Mouse (Mus musculus): ENCODE results near the gene Mr1.
"Not testable (repeated sequence)": the region's sequence is repeated elsewhere in the genome, so short reads cannot be mapped to it uniquely, and the experiment has no call there.

Gene Mr1

DNA sequence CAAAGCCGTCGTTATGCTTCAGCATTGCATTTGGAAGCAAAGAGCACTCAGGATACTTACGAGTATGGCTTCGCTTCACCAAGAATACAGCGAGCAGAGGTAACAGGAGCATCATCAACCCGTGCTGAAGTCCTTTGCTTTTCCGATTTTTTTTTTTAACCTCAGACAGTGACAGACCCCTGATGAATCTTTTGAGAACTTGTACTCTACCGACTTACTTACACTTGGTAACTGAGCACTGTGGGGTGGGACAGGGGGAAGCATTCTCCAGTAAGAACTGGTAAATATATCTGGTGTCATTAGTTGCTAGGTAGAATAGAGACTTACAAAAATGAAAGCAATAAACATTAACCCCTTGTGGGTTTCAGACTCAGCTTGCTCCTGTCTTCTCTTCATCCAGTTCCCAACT is at the start of gene Mr1:
Gene Mr1 (minus strand): TSS at position 243 of the 409 bp plus-strand sequence.
- DNase-seq = peak in 1 of 2 experiments; percentile 20

DNA sequence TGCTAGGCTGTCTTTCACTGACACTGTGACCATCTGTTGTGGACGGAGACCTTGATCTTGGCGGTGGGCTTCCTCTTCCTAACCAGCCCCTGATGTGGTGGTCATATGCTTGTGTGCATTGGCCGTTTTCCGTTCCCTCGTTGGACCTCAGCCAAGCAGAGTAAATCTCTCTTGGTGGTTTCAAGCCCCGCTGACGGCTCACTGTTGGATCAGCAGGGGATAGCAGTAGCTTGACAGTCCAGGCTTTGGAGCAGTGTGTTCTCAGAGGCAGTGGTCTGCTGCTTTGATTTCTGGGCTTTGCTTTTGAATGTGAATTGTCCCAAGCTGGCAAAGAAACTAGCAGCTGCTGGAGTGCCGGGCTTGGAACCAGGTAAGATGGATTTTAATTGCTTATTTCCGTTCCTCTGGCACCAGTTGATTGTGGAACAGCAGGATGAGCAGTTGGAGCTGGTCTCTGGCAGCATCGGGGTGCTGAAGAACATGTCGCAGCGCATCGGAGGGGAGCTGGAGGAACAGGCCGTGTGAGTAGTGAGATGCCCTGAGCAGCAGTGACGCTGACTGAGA is 46.3 kb upstream of the Mr1 start:
- peak; percentile 53 to 54 for DNase-seq

DNA sequence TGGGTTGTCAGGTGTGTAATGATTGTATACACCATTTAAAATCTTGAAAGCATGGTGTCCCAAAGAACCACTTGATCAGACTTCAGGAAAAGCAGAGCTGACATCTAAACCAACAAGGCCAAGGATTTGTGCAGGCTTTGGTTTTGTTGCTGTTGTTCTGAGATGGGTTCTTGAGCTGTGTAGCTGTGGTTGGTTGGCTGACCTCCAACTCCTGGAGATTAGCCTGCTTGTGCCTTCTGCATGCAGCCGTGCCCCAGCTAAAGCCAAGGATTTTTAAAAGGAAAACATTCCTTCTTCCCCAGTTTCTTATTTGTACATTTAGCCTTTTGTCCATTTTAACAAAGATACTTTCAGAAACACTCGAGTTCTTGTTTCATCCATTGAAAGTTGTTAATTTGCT is 45.1 kb upstream of the Mr1 start:
- peak; percentile 73 to 74 for DNase-seq

DNA sequence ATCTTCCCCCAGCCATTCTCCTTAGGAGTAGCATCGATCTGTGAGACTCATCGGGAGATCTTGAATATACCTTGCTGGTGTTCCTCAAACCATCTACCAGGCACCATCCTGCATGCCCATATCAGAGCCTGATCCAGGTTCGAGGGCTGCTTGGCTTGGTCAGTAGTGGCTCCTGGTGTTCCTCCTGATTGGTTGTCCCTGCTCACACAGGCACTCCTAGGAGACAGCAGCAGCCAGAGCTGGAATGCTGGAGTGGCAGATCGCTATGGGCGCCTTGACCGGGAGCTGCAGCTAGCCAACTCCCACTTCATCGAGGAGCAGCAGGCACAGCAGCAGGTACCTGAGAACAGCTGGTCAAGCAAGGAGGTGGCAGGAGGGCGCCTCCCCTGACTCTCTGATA is 44.6 kb upstream of the Mr1 start:
- DNase-seq = no peak

DNA sequence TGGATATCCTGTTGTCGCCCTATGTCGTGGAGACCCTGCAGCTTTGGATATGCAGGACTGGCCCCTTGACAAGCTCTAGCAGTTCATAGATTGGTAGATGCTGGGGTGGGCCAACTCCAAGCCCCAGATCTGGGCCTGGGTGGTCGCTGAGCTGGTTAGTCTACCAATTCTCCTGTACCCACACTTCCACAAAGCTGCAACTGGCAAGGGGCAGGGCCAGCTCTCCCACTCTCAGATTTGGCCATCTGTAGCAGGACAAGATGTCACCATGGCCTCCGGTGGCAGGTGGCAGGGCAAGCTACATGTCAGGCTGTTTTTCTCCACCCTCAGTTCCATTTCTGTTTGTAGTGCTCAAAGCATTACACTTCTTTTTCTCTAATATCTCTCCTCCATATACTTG is 42.0 kb upstream of the Mr1 start:
- DNase-seq = no peak

DNA sequence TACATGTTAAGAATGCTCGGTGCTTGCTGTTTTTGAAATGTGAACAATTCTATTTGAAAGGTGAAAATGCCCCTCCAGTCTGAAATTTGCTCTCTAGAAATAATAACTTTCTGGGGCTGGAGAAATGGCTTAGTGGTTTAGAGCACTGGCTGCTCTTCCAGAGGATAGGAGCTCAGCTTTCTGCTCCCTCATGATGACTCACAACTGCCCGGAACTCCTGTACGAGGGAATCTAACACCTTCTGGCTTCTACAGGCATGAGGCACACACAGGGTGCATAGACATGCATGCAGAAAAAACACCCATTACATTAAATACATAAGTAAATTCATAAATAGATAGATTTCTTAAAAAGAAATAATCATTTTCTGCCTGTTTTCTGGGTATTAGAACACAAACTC is 37.6 kb upstream of the Mr1 start:
- no peak for DNase-seq

DNA sequence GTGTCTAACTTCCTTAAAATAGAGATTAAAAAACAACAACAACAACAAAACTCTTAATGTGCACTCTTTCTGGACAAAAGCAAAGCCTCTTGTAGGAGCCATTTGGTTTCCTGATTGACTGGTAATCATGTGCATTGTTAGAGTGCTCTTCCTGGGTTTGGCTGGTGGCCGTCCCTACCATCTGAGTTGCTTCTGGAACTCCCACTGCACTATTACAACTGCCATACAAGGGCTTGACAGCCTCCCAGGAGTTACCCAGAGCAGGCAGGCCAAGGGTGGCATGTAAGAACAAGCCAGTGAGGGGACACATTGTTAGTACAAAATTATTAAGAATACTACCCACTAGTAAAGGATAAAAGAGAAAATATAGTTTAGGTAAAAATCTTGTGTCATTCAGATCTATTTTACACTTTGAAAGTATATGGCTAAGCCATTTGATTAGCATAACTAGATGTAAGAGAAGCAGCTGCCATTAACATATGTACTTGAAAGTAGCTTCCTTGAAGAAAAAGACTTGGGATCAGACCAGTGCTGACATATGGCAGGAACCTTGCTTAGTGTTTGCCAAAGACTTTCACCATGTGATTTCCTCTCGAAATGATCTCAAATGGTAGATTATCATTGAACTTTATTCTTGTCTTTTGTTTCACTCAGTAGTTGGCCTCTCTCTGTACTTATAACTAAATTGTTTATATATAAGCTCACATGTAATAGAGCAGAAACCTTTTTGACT is 31.7 kb upstream of the Mr1 start:
- no peak for DNase-seq

DNA sequence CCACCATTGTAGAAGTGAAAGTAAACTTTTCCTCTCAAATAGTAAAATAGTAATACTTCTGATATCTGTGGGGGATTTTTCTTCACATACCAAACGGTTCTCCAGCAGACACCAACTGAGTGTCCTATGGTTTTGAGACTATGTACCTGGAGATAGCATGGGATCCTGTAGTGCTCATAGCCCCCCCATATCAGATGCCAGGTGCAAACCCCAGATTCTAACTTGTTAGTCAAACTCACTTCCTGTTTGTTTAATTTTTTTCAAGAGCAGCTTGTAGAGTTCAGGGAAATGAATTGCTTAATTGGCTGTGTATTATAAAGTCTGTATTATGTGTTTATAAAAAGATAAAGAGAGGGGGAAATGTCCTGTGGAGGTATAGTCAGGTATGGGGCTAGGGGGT is 27.8 kb upstream of the Mr1 start:
- no peak for DNase-seq

DNA sequence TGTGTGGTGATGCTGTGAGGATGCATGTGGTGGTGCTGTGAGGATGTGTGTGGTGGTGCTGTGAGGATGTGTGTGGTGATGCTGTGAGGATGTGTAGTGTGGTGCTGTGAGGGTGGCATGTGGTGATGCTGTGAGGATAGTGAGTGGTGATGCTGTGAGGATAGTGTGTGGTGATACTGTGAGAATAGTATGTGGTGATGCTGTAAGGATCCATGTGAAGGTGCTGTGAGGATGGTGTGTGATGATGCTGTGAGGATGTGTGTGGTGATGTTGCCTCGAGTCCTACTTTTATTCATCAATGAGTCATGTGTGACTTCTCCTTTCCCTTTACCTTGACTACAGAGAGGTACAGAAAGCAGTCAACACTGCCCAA is 27.0 kb upstream of the Mr1 start:
- DNase-seq = not testable (repeated sequence)

DNA sequence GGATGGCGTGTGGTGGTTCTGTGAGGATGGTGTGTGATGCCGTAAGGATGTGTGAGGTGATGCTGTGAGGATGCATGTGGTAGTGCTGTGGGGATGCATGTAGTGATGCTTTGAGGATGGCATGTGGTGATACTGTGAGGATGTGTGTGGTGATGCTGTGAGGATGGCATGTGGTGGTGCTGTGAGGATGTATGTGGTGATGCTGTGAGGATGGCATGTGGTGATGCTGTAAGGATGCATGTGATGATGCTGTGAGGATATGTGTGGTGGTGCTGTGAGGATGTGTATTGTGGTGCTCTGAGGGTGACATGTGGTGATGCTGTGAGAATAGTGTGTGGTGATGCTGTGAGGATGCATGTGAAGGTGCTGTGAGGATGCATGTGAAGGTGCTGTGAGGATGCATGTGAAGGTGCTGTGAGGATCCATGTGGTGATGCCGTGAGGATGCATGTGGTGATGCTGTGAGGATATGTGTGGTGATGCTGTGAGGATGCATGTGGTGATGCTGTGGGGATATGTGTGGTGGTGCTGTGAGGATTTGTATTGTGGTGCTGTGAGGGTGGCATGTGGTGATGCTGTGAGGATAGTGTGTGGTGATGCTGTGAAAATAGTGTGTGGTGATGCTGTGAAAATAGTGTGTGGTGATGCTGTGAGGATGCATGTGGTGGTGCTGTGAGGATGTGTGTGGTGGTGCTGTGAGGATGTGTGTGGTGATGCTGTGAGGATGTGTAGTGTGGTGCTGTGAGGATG is 26.5 kb upstream of the Mr1 start:
- DNase-seq = no peak

DNA sequence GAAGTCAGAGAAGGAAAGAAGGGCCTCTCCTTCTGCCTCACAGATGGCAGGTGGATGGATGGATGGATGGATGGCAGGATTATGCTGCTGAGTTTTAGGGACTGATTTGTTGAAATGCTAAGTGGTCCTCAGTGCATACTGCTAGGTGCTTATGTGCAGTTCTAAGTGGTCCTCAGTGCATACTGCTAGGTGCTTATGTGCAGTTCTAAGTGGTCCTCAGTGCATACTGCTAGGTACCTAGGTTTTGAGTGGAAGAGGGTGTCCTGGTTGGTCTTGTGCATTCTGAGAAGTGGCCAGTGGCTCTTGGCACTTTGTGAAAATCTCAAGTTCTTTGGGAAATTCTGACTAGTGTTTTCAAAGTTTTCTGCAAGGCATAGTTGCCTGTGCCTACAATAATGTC is 23.3 kb upstream of the Mr1 start:
- no peak for DNase-seq

DNA sequence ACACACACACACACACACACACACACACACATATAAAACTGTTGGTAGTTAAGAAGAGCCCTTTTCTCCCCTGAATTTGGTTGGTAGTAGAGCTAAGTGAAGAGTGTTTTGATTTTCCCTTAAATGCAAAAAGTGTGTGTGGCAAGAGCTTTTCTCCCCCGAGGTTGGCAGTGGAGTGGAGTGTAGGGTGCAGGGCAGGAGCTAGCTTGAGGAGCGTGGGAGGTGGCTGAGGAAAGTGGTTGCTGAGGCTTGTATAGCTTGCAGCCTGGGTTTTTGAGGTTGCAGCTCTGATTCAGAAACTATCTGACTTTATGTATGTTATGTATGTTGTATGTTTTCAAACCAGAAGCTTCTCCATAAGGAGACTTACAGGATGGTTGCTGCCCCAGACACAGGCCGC is 20.8 kb upstream of the Mr1 start:
- no peak for DNase-seq

DNA sequence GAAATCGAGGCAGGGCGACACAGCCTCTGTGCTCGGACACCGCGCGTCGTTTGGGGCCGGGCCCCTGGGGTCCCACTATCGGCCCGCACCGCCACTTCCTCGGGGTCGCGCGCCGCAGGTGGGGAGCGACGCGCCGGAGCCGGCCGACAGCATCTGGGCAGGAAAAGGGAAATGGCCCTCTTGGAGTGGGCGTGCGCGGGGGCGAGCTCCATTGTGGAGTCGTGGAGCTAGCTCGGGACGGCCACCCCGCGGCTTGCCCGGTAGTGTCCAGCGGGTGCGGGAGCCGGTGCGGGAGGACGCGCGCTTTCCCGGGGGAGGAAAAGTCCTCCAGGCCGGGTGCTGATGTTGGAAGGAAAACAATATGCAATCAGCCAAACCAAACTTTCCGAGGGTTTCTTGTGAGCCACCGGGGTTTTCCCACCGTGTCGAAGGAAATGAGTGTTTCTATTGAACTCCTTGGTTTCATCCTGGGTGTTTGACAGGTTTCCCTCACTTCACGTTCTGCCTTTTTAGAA is 12.4 kb upstream of the Mr1 start:
- DNase-seq = peak; percentile 59 to 67

DNA sequence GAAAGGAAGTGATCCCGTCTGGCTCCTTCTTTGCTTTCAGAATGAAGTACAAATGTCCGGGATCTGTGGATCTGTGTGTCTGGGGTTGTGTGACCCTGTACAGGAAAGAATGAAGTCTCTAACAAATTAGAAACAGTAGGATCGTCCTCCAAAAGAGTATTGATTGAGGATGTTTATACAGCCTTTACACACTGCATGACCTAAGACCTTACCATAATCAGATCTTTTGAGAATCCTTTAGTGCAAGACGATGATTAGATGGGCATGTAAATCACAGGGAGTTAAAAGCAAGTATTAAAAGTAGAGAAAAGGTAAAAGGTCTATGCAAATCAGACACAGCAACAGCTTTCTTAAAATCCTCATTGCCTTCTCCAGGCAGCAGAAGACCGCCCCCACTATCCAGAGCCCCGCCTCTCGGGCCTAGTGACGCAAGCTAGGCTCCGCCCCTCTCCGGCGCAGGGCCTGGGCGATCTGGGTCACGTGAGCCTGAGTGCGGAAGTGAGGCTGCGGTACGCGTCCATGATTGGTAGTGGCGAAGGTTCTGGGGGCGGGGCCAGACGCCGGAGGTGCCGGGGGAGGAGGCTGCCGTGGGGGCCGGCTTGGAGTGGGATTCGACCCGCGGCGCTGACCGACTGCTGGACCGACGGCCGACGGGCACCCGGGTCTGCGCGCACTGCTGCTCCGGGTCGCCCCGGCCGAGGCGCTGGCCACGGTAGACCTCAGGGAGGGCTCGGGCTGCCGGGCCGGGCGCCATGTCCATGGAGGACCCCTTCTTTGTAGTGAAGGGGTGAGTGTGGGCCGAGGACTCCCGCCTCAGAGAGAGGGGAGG is 11.7 kb upstream of the Mr1 start, which contains the start of gene Stx6:
Gene Stx6 (plus strand): TSS at position 575 of the 829 bp plus-strand sequence.
- peak; percentile 98 to 99 for DNase-seq

DNA sequence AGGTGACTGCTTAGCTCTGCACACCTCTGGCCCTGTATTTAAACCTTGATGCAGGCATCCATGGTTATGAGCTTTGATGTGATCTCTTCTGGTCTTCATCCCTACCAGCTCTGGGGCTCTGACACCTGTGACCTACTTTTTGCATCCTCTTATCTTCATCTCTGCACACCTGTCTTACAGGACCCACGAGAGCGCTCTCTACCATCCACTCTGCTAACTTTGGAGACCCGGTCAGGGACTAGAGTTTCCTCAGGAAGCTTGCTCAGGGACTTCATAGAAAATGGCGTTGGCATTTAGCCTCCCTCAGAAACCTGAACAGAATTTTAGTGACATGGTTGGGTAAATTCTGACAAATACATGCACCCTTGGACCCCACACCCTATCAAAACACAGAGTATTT is 7.3 kb upstream of the Mr1 start:
- no peak for DNase-seq

DNA sequence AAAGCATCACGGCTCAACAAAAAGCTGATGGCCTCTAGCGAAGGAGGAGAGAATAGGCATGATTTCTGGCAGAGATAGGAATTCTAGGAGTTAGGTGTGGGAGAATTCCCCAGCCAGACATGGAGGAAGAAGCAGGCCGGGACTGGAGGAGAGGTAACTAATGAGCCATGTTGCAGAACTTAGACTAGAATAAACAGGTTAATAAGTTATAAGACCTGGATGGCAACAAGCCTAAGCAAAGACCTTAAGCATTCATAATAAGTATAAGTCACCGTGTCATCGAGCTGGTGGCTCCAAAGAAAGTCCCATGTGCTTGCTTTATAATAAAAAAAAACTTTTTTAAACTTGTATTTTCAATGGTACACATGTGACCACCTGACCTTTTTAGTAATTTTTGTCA is 4.2 kb upstream of the Mr1 start:
- no peak for DNase-seq

DNA sequence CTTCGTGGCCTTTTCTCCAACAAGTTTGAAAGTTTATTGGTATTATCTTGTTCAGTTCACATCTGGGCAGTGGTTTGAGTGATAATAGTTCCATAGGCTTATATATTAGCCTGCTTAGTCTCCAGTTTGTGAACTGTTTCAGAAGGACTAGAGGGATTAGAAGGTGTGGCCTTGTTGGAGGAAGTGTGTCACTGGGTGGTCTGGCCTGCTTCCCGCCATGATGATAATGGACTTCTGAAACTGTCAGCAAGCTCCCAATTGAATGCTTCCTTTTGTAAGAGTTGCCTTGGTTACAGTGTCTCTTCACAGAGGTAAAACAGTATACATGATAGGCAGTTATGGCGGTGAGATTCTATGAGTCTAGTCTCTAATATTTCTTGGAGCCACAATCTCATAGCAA is 2.8 kb upstream of the Mr1 start:
- DNase-seq = no peak

DNA sequence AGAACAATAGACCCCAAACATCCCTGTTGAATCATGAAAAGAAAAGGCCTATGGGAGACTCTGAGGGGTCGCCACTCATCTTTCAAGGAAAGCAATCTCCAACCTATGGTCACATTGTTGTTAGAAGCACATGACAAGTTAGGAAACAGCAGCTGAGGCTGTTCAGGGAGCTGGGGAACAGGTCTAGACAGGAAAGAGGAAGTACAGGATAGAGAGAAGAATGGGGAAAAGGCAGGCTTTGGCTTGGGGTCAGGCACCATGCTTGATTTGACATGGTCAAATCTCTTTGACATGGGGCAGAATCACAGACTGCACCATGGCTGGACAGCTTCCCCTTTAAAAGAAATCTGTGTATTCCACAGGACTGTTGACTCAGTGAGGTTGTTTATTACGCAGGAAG is 614 bp upstream of the Mr1 start:
- no peak for DNase-seq

DNA sequence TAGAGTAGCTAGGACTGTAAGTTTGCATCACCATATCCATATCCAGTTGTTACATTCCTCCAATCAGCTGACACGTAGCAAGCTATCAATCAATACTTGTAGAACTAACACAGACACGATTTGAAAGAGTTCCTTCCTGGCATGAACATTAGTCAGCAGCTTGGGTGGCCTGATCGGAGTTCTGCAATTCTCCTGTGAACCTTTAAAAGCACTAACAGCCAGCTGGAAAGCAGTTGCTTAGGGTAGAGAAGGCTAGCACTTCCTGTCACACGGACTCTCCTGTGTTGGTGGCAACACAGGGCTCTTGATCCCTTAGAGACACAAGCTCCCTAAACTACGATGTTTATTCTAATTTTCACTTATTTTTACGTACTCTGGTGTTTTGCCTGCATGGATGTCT is 994 bp downstream of the Mr1 start:
- DNase-seq = no peak

DNA sequence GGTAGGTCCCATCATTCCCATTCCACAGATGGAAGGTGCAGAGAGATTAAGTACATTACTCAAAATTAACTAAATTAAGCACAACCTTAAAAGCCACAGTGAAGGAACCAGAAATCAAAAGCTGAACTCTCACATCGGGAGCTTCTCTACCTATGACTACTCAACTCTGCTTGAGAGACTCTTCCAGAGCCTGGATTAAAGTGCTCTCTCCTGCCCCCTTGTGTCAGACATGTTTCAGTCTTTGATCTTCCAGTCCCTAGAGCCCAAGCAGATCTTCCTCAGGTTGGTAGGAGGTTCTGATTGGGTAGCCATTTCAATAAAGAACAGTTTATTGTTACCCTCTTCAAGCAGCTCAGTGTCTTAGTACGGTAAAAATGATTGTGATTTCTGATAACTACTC is 6.5 kb downstream of the Mr1 start:
- peak; percentile 83 to 85 for DNase-seq

DNA sequence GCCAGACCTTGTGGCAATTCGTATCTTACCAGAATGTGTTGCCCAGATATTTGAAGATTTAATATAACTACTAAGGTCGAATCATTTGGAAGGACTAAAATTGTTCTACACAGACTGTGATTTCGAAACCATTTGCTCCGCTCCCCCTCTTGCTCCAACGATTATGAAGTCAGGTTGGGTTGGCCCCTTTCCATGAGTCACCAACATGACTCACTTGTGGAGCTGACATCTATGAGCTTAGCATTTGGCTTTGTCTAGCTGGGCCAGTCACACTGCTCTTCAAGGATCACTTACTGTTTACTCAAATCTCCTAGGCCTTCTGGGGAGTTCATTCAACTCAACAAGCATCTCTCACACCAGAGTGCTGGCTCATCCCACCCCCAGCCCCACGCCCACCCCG is 7.8 kb downstream of the Mr1 start:
- DNase-seq = peak; percentile 16 to 37

DNA sequence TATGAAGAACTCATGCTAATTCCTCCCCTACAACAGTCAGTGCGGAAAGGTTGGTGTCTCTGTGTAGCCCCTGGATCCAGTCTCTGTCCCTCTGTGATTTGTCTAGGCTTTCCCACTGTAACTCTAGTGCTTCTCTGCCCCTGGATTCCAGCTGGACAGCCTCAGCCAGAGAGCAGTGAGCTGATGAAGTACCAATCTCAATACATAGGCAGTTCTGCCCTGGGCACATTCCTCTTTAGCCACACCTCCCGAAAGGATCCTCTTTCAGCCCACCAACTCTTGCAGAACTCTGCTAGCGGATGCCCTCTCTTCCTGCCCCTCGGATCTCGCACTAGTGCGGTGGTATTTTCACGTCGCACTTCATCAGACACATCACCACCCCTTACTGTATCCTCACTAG is 11.7 kb downstream of the Mr1 start:
- DNase-seq = no peak

DNA sequence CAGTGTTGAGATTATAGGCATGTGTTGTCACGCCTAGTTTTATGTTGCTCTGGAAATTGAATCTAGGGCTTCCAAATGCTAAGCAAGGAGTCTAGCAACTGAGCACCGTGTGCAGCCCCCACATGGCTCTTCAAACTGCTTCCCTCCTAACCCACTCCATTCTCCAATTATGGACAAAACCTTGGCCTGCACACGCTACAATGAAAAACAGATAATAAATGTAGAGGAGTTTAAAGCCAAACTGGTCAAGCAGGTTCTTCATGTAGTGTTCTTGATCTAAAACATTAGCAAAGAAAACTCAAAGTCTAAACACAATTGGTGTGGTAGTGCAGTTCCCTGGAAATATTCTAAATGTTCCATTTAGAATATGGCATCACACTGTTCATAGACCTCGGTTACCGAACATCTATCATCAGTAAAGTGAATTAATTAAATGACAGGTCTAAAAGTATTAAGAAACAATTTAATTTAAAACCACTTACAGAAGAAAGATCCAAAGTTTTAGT is 19.1 kb downstream of the Mr1 start:
- DNase-seq = no peak
